Mouse (Mus musculus) liver, embryonic 11.5 days (tissue): ENCODE data around the gene Ercc5. TPM values are rescaled to one million over a fixed set of nuclear protein-coding genes. Genes with fewer than 3 reads are reported as not detected.

Source experiments
- ATAC-seq: fragments of 200-750 bp; cut with Nextera tagmentation; replicated peaks from 2 replicates; pipeline ENCODE4 v1.8.0; 2017; ENCODE audit warnings: moderate number of reproducible peaks, mild to moderate bottlenecking, moderate TSS enrichment, moderate library complexity; ENCODE audit not compliant: low FRiP score
- DNase-seq: peaks from one replicate; pipeline ENCODE4 v3.0.0-alpha.2; 2017; ENCODE audit warnings: low spot score
- H3K27ac ChIP-seq: fragments of 300-500 bp; sonication (generic); 2 replicates; pipeline ENCODE4 v1.5.1; 2014; ENCODE audit warnings: mild to moderate bottlenecking, low read depth, low read length, control low read depth
- H3K27me3 ChIP-seq: fragments of 300-500 bp; sonication (generic); replicated peaks from 2 replicates; pipeline ENCODE4 v1.6.1; 2014; ENCODE audit warnings: low read length, mixed read lengths; ENCODE audit not compliant: control insufficient read depth, insufficient read depth
- H3K36me3 ChIP-seq: fragments of 300-500 bp; sonication (generic); 2 replicates; pipeline ENCODE4 v1.6.1; 2014; ENCODE audit warnings: mild to moderate bottlenecking, low read length, moderate library complexity, mixed read lengths; ENCODE audit not compliant: control insufficient read depth, insufficient read depth
- H3K4me1 ChIP-seq: fragments of 300-500 bp; sonication (generic); replicated peaks from 2 replicates; pipeline ENCODE4 v1.6.1; 2014; ENCODE audit warnings: low read length, mixed read lengths; ENCODE audit not compliant: control insufficient read depth, insufficient read depth
- H3K4me2 ChIP-seq: fragments of 300-500 bp; sonication (generic); 2 replicates; pipeline ENCODE4 v1.6.1; 2014; ENCODE audit warnings: mild to moderate bottlenecking, control low read depth, moderate library complexity
- H3K4me3 ChIP-seq: fragments of 300-500 bp; sonication (generic); 2 replicates; pipeline ENCODE4 v1.5.1; 2014; ENCODE audit warnings: low read depth, low read length, control low read depth
- H3K9ac ChIP-seq: fragments of 300-500 bp; sonication (generic); 2 replicates; pipeline ENCODE4 v1.6.1; 2014; ENCODE audit warnings: low read depth, low read length, control low read depth
- H3K9me3 ChIP-seq: fragments of 300-500 bp; sonication (generic); 2 replicates; pipeline ENCODE4 v1.6.1; 2016; ENCODE audit warnings: low read length, inconsistent platforms, mixed read lengths; ENCODE audit not compliant: control insufficient read depth
- whole genome bisulfite sequencing: fragments of 180-500 bp; shearing (Covaris S2); extraction: QIAGEN DNeasy Blood & Tissue Kit; methylation state at CpG from one replicate; pipeline ENCODE4 v1.1.7; 2014; 5-methylcytosine and 5-hydroxymethylcytosine counted together
- polyA plus RNA-seq: library from polyadenylated mRNA; unstranded; fragments of >200 nt; fragmentation: Nextera tagmentation; extraction: Ambion mirVana; gene quantifications from 2 replicates; pipeline ENCODE4 v1.2.1, GENCODE M21; 2014

Gene Ercc5
- polyA plus RNA-seq, 1 experiment from 2014 or later = 15.0 TPM

GRCm38 (mm10) chr1:44214443-44214842 lies 66.9 kb downstream of the Ercc5 start:
- no peaks in the 10 kb centered on the region for H3K36me3 ChIP-seq
- H3K4me1 ChIP-seq = no peaks in the 10 kb centered on the region
- no peaks in the 10 kb centered on the region for H3K27me3 ChIP-seq
- no peak overlapping the region for H3K27ac ChIP-seq
- H3K4me3 ChIP-seq = no peak overlapping the region
- no peak for ATAC-seq
- H3K4me2 ChIP-seq = no peak overlapping the region
- H3K9ac ChIP-seq = no peak overlapping the region
- 55% methylated on average over 2 of the region's 2 CpGs for WGBS
- no peaks in the 10 kb centered on the region for H3K9me3 ChIP-seq
- no peak for DNase-seq

DNA sequence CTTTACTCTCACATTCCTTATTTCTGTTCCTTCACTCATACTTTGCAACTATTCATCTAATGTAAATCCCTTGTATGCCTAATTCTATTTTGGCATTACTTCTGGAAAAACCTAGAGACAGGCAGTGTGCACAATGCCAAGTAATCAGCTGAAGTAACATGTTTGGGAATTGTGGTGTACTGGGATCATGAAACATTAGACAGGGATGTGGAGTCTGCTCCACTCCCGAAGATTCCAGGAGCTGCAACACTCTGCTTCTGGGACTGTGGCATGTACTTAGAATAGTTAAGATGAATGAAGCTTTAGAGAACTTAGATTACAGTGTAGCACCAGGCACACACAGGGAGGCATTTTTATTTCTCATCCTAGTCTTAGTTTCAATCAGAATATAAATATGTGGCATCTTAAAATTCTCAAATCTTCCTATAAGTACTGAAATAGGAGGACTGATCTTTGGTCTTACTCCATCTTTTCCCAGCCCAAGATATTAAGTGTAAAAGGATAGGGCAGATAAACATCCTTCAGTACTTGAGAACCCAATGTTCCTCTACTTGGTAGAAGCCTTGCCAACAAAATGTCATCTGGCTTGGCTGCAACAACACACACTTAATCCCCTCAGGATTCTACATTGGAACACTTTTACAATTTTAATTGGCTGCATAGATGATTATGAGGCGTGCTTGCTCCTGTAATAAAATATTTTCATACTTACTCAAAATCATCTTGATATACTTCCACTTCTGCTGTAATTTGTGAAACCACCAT lies 69.0 kb downstream of the Ercc5 start:
- H3K4me1 ChIP-seq = no peaks in the 10 kb centered on the region
- ATAC-seq = no peak
- DNase-seq = no peak
- no peaks in the 10 kb centered on the region for H3K9me3 ChIP-seq
- no peak overlapping the region for H3K9ac ChIP-seq
- no peaks in the 10 kb centered on the region for H3K27me3 ChIP-seq
- WGBS = 69% methylated on average over 2 of the region's 2 CpGs
- H3K36me3 ChIP-seq = no peaks in the 10 kb centered on the region
- H3K4me2 ChIP-seq = no peak overlapping the region
- no peak overlapping the region for H3K4me3 ChIP-seq
- H3K27ac ChIP-seq = no peak overlapping the region

DNA sequence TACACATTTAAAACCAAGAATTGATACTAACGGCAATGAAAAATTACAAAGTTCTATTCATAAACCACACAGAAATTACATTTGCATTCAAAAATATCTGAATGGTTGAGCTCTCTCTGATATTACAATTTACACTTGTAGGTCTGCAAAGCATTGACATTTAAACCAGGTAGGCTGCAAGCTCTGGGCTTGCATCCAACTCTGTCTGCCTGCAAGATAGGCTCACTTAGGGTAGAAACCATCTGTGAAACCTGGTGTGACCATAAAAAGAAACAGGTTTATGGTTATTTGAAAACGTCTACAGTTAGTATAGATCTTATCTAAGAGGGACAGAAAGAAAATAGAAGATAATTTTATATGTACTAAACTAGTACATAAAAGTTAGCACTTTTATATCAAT lies 69.6 kb downstream of the Ercc5 start:
- DNase-seq (no peak), ATAC-seq (no peak)
- Histone ChIP-seq H3K27me3 (no peaks in the 10 kb centered on the region), H3K27ac (no peak overlapping the region), H3K9ac (no peak overlapping the region), H3K4me1 (no peaks in the 10 kb centered on the region), H3K9me3 (no peaks in the 10 kb centered on the region), H3K4me2 (no peak overlapping the region), H3K4me3 (no peak overlapping the region), H3K36me3 (no peaks in the 10 kb centered on the region)
- WGBS = 67% methylated on average over 2 of the region's 2 CpGs

GRCm38 (mm10) chr1:44218876-44219275 lies 71.3 kb downstream of the Ercc5 start, which contains the start of gene Mettl21e:
Gene Mettl21e, minus strand, starts transcription at chr1:44218961.
- H3K36me3 ChIP-seq = no peaks in the 10 kb centered on the region
- H3K4me2 ChIP-seq = no peak within 1 kb of the TSS
- H3K9me3 ChIP-seq = no peaks in the 10 kb centered on the region
- no peaks in the 10 kb centered on the region for H3K27me3 ChIP-seq
- no peak for DNase-seq
- no peak within 1 kb of the TSS for H3K4me3 ChIP-seq
- no peaks in the 10 kb centered on the region for H3K4me1 ChIP-seq
- ATAC-seq = no peak
- no peak within 1 kb of the TSS for H3K9ac ChIP-seq
- H3K27ac ChIP-seq = no peak within 1 kb of the TSS
- 64% methylated on average over 1 of the region's 1 CpGs for WGBS

- no peak for ATAC-seq
- Histone ChIP-seq H3K36me3 (no peaks in the 10 kb centered on the region), H3K4me2 (no peak overlapping the region), H3K9ac (no peak overlapping the region), H3K27me3 (no peaks in the 10 kb centered on the region), H3K9me3 (no peaks in the 10 kb centered on the region), H3K4me3 (no peak overlapping the region), H3K27ac (no peak overlapping the region), H3K4me1 (no peaks in the 10 kb centered on the region)
- no peak for DNase-seq
- 54% methylated on average over 2 of the region's 2 CpGs for WGBS
Observed at GRCm38 (mm10) chr1:44229044-44229443, 81.5 kb downstream of the Ercc5 start.

Other genes with a start within 250 kb of the Ercc5 start
- gene Tpp2, start 214.1 kb upstream of the Ercc5 start, polyA plus RNA-seq = 59.9 and 68.8 TPM in 2 replicates
- 0.04 and 0.68 TPM in 2 replicates for gene Mettl21c, start 127.7 kb upstream of the Ercc5 start, polyA plus RNA-seq
- gene Gm8251, start 85.8 kb upstream of the Ercc5 start, polyA plus RNA-seq = 0.09 and 0.21 TPM in 2 replicates
- gene Tex30, start 45.3 kb upstream of the Ercc5 start, polyA plus RNA-seq = 123 and 133 TPM in 2 replicates
- gene Kdelc1, start 28.9 kb upstream of the Ercc5 start, polyA plus RNA-seq = 48.8 and 53.8 TPM in 2 replicates
- gene Bivm, start 28.8 kb upstream of the Ercc5 start, polyA plus RNA-seq = 13.1 and 13.3 TPM in 2 replicates
- not detected in 2 replicates for gene Mettl21e, start 71.2 kb downstream of the Ercc5 start, polyA plus RNA-seq